Mouse (Mus musculus) gastrocnemius, postnatal 36 days (tissue): ENCODE results near the gene Gm11937. TPM values are rescaled to one million over a fixed set of nuclear protein-coding genes. Genes with fewer than 3 reads are reported as not detected.

Experiments
- DNase-seq, 2 experiments: peaks; one replicate each; pipeline ENCODE4 v3.0.0; 2022
- intact Hi-C: fragments of 180-260 bp; cut with DNase I; formaldehyde crosslinking; loops from one replicate; pipeline ENCODE4 v1.15.1; 2025
- total RNA-seq, 2 experiments: library from RNA; stranded (reverse); gene quantifications; 2 replicates each; pipeline ENCODE4 v1.2.3; 2021

Gm11937 gene
- total RNA-seq, 2 experiments from 2014 or later, result not detected

GRCm38 (mm10) chr11:99583245-99583704 lies 26.7 kb downstream of the Gm11937 start, which contains the start of gene Krtap1-4:
Gene Krtap1-4, minus strand, starts transcription at chr11:99583654.
- DNase-seq, result no peak
- intact Hi-C loops, result no loop called here

GRCm38 (mm10) chr11:99581564-99581963 lies 28.4 kb downstream of the Gm11937 start:
- no peak for DNase-seq
- intact Hi-C loops, result no loop called here

- DNase-seq, result no peak
- intact Hi-C loops, result no loop called here
Measured at GRCm38 (mm10) chr11:99581051-99581450, 28.9 kb downstream of the Gm11937 start.

GRCm38 (mm10) chr11:99580636-99581035 lies 29.4 kb downstream of the Gm11937 start, which contains the start of gene Krtap1-5:
Gene Krtap1-5, minus strand, starts transcription at chr11:99581016.
- DNase-seq, result no peak
- intact Hi-C loops, result no loop called here

GRCm38 (mm10) chr11:99574106-99574505 lies 35.9 kb downstream of the Gm11937 start:
- peak in 1 of 2 experiments; percentile 24 for DNase-seq
- intact Hi-C loops, result loop anchor here (5.0 to 10.0 kb wide), 2 partner anchors 107 to 189 kb away; partner anchors contain the start of gene Krt10

GRCm38 (mm10) chr11:99573164-99573563 lies 36.8 kb downstream of the Gm11937 start:
- DNase-seq, result no peak
- intact Hi-C loops, result loop anchor here (5.0 to 10.0 kb wide), 2 partner anchors 106 to 188 kb away; partner anchors contain the start of gene Krt10

- DNase-seq, result no peak
- intact Hi-C loops, result no loop called here
Measured at GRCm38 (mm10) chr11:99566530-99566929, 43.5 kb downstream of the Gm11937 start, which contains the start of gene Krtap3-1. Gene Krtap3-1, minus strand, starts transcription at chr11:99566630.

GRCm38 (mm10) chr11:99562580-99562979 lies 47.4 kb downstream of the Gm11937 start:
- intact Hi-C loops, result no loop called here
- no peak for DNase-seq

Other genes starting within 250 kb of the Gm11937 start
- not detected for gene Krt28, start 235.3 kb downstream of the Gm11937 start, total RNA-seq
- gene Krt10, start 220.8 kb downstream of the Gm11937 start, total RNA-seq, result 1 to 10 TPM; 3.3 to 3.5 TPM
- not detected for gene Krt12, start 187.9 kb downstream of the Gm11937 start, total RNA-seq
- gene Krt20, start 172.0 kb downstream of the Gm11937 start, total RNA-seq, result under 1 TPM in 1 of 2 experiments, not detected in 1; 0.17 TPM
- gene Krt23, start 117.1 kb downstream of the Gm11937 start, total RNA-seq, result not detected
- gene Krt39, start 88.9 kb downstream of the Gm11937 start, total RNA-seq, result not detected
- gene Krt40, start 67.0 kb downstream of the Gm11937 start, total RNA-seq, result not detected
- gene Krtap3-3, start 59.3 kb downstream of the Gm11937 start, total RNA-seq, result not detected
- gene Krtap3-2, start 53.3 kb downstream of the Gm11937 start, total RNA-seq, result not detected
- not detected for gene Gm11939, start 50.7 kb downstream of the Gm11937 start, total RNA-seq
- gene Krtap3-1, start 43.6 kb downstream of the Gm11937 start, total RNA-seq, result not detected
- gene Krtap1-5, start 29.2 kb downstream of the Gm11937 start, total RNA-seq, result not detected
- not detected for gene Krtap1-4, start 26.5 kb downstream of the Gm11937 start, total RNA-seq
- not detected for gene Krtap1-3, start 18.9 kb downstream of the Gm11937 start, total RNA-seq
- not detected for gene Krtap9-3, start 12.1 kb downstream of the Gm11937 start, total RNA-seq
- gene Gm11938, start 6.9 kb downstream of the Gm11937 start, total RNA-seq, result not detected
- not detected for gene Krtap2-4, start 4.7 kb upstream of the Gm11937 start, total RNA-seq
- gene Gm11562, start 10.2 kb upstream of the Gm11937 start, total RNA-seq, result not detected
- not detected for gene Krtap4-1, start 18.0 kb upstream of the Gm11937 start, total RNA-seq
- not detected for gene Krtap4-2, start 24.9 kb upstream of the Gm11937 start, total RNA-seq
- not detected for gene Krtap4-7, start 33.9 kb upstream of the Gm11937 start, total RNA-seq
- not detected for gene Gm11555, start 40.0 kb upstream of the Gm11937 start, total RNA-seq
- not detected for gene Gm11563, start 48.8 kb upstream of the Gm11937 start, total RNA-seq
- gene Krtap4-6, start 55.8 kb upstream of the Gm11937 start, total RNA-seq, result not detected
- gene Gm14190, start 80.6 kb upstream of the Gm11937 start, total RNA-seq, result not detected
- not detected for gene Gm14180, start 124.1 kb upstream of the Gm11937 start, total RNA-seq
- gene Gm11595, start 162.7 kb upstream of the Gm11937 start, total RNA-seq, result not detected
- not detected for gene Krtap4-8, start 170.5 kb upstream of the Gm11937 start, total RNA-seq
- not detected for gene Krtap4-9, start 175.0 kb upstream of the Gm11937 start, total RNA-seq
- gene Gm11596, start 183.3 kb upstream of the Gm11937 start, total RNA-seq, result not detected
- gene Gm11569, start 188.7 kb upstream of the Gm11937 start, total RNA-seq, result not detected
- gene Gm11554, start 194.3 kb upstream of the Gm11937 start, total RNA-seq, result not detected
- not detected for gene Krtap4-13, start 199.7 kb upstream of the Gm11937 start, total RNA-seq
- not detected for gene Gm11564, start 205.5 kb upstream of the Gm11937 start, total RNA-seq
- gene 2300003K06Rik, start 227.9 kb upstream of the Gm11937 start, total RNA-seq, result not detected
- not detected for gene Krtap4-16, start 241.4 kb upstream of the Gm11937 start, total RNA-seq
- not detected for gene Gm11568, start 247.7 kb upstream of the Gm11937 start, total RNA-seq